Mouse (Mus musculus) C2C12 (cell line): Measurements from ENCODE around the gene Gimap5. TPM values are rescaled to one million over a fixed set of nuclear protein-coding genes. Genes with fewer than 3 reads are reported as not detected.

Experiments
- H3K27me3 ChIP-seq: one replicate; pipeline ENCODE4 v1.6.1; 2011; ENCODE audit not compliant: control insufficient read depth, insufficient read depth, insufficient read length
- H3K36me3 ChIP-seq: one replicate; pipeline ENCODE4 v1.6.1; 2011; ENCODE audit not compliant: control insufficient read depth, insufficient read depth
- H3K4me3 ChIP-seq: one replicate; pipeline ENCODE4 v1.5.1; 2011; ENCODE audit warnings: mild to moderate bottlenecking, control low read depth; ENCODE audit not compliant: poor library complexity, insufficient read depth, severe bottlenecking
- H3K79me2 ChIP-seq: one replicate; pipeline ENCODE4 v1.6.1; 2011; ENCODE audit not compliant: control insufficient read depth, insufficient read depth
- H3K79me3 ChIP-seq: one replicate; pipeline ENCODE4 v1.6.1; 2011; ENCODE audit warnings: low read depth, control low read depth
- H3ac ChIP-seq: one replicate; pipeline ENCODE3; 2011; ENCODE audit warnings: low read depth; ENCODE audit not compliant: control insufficient read depth, insufficient read length
- CEBPB ChIP-seq: IDR thresholded peaks from one replicate; pipeline ENCODE4 v1.6.1; 2011; ENCODE audit warnings: low read depth, mild to moderate bottlenecking, control low read depth, moderate library complexity
- CTCF ChIP-seq: IDR thresholded peaks from one replicate; pipeline ENCODE4 v1.5.1; 2011; ENCODE audit not compliant: control insufficient read depth, insufficient read depth, insufficient read length
- FOSL1 ChIP-seq: IDR thresholded peaks from one replicate; pipeline ENCODE4 v1.8.0; 2011; ENCODE audit warnings: mild to moderate bottlenecking, low read length; ENCODE audit not compliant: poor library complexity, insufficient read depth, severe bottlenecking
- MAX ChIP-seq: IDR thresholded peaks from one replicate; pipeline ENCODE4 v1.6.1; 2011; ENCODE audit warnings: mild to moderate bottlenecking, control low read depth
- MYOD1 ChIP-seq: IDR thresholded peaks from one replicate; pipeline ENCODE4 v1.6.1; 2011; ENCODE audit warnings: low read depth; ENCODE audit not compliant: control insufficient read depth, insufficient read length
- MYOG ChIP-seq: IDR thresholded peaks from one replicate; pipeline ENCODE4 v1.6.1; 2011; ENCODE audit not compliant: control insufficient read depth, insufficient read length; ENCODE audit errors: extremely low read depth
- USF1 ChIP-seq: IDR thresholded peaks from one replicate; pipeline ENCODE4 v1.6.1; 2011; ENCODE audit warnings: low read depth, mild to moderate bottlenecking, control low read depth, moderate library complexity
- polyA plus RNA-seq: library from polyadenylated mRNA; unstranded; fragments of >200 nt; fragmentation: generic; extraction: Trizol; gene quantifications from one replicate; pipeline ENCODE4 v1.2.1, GENCODE M21; 2012; ENCODE audit warnings: missing spikeins

Gimap5 gene
- polyA plus RNA-seq, 1 experiment = not detected

- no peak overlapping the region for H3ac ChIP-seq
- no peak overlapping the region for H3K4me3 ChIP-seq
- no peaks in the 10 kb centered on the region for H3K79me2 ChIP-seq
- no peaks in the 10 kb centered on the region for H3K79me3 ChIP-seq
- H3K36me3 ChIP-seq = no peaks in the 10 kb centered on the region
- H3K27me3 ChIP-seq = no peaks in the 10 kb centered on the region
- TF ChIP-seq MYOG (no peak), CTCF (no peak)
Measured at GRCm38 (mm10) chr6:48737053-48737452, 8.9 kb upstream of the Gimap5 start.

DNA sequence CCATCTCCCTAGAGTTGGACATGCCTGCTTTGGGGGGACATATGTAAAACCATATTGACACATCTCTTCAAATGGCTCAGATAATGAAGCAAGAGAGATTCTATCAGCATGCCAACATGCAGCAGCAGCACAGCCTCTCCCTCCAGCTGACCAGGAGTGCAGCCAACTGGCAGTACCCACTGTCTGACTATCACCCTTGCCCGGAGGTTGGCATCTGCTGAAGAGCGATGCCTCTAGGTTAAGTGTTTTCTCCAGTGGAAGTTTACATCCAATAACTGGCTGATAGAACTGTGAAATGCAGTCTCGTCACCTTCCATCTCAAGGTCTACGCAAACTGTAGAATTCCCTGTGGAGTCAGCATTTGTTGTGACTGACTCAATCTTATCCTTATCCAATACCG lies 8.3 kb upstream of the Gimap5 start:
- Histone ChIP-seq H3ac (no peak overlapping the region), H3K79me2 (no peaks in the 10 kb centered on the region), H3K36me3 (no peaks in the 10 kb centered on the region), H3K27me3 (peaks cover 2% of the 10 kb centered on the region), H3K4me3 (no peak overlapping the region), H3K79me3 (no peaks in the 10 kb centered on the region)
- TF ChIP-seq MAX (no peak), MYOD1 (no peak), CEBPB (no peak), CTCF (no peak), FOSL1 (no peak), MYOG (no peak), USF1 (no peak)

DNA sequence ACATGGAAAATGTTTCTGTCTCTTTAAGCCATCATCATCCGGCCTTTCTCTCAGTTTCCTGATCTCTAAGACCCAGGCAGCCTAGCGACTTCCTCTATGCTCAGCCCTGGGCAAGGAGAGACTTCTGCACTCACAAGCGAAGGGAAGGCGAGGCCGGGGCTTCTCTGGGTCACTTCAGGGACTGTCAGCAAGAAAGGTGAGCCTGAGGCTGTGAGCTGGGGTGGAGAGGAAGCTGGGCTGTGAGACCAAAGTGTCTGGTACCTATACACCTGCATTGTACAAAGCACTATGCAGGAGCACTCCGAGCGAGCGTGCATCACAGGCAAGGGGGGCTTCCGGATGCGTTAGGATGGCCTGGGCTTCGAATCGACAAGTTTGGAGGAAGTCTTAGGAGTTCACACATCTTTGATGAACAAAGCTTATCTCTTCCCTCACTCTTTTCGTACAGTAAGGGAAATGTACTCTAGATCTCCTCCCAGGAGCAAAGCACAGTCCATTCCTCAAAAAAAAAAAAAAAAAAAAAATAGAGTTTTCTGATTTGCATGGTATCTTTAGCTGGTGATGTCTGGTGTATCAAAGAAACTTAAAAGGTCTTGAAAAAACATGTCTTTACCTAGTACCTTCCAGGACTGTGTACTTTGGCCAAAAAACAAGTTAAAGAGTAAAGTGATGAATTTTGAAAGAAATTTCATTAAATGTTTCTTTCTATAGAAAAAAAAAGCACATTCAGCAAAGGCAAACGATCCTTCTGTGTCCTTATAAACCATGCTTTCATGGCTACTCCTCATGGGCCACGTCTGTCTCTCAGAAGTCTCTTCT lies 6.8 kb upstream of the Gimap5 start, which contains the start of gene Gimap1:
Gimap1 (plus strand) TSS at position 94 of the 819 bp plus-strand sequence.
- no peaks in the 10 kb centered on the region for H3K36me3 ChIP-seq
- H3K79me2 ChIP-seq = no peaks in the 10 kb centered on the region
- peaks cover 3% of the 10 kb centered on the region for H3K27me3 ChIP-seq
- H3K79me3 ChIP-seq = no peaks in the 10 kb centered on the region
- TF ChIP-seq CEBPB (no peak), CTCF (no peak), MYOD1 (no peak), MAX (no peak), MYOG (no peak), USF1 (no peak), FOSL1 (no peak)
- no peak within 1 kb of the TSS for H3K4me3 ChIP-seq
- no peak within 1 kb of the TSS for H3ac ChIP-seq

DNA sequence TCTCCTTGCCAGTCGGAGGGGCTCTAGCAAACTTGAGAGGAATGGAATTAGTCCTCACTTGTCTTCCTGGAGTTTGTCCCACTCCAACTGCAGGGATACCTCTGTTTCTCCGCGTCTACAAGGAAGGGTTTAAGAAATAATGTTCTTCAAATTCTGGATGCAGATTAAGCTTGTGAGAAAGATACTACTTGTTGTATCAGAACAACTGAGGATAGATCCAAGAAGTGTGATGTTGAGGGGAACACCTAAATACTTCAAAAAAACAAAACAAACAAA lies 6.3 kb upstream of the Gimap5 start:
- TF ChIP-seq USF1 (no peak), FOSL1 (no peak)
- Histone ChIP-seq H3K36me3 (no peaks in the 10 kb centered on the region), H3ac (no peak overlapping the region), H3K27me3 (peaks cover 3% of the 10 kb centered on the region), H3K79me2 (no peaks in the 10 kb centered on the region), H3K79me3 (no peaks in the 10 kb centered on the region), H3K4me3 (no peak overlapping the region)

DNA sequence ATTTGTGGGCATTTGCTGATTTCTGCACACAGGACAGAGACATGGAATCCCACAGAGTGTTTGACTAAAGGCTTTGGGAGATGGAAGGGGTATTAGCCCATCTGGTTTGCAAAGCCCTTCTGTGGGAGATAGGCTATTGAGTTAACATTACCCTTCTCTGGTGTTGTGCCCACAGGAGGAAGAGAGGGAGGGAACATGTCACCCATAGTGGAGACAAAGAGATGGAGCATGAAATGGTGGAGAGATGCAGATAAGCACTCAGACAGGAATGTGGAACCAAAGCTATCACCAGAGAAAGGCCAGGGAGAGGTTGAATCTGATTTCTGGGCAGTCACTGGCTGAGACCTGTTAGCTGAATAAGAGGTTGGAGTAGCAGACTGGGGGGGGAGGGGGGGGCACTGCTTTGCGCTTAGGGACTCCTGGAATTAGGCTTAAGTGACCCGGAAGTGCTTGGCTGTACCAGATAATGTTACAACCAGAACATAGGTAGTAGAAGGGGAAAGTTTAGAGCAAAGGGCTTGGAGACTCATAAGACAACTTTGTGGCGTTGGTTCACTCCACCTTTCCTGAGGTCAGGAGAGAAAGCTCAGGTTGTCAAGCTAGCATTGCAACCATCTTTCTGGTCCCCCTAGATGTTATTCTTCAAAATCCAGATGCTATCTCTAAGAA lies 5.4 kb upstream of the Gimap5 start:
- TF ChIP-seq FOSL1 = no peak
- TF ChIP-seq USF1 = no peak
- no peak for TF ChIP-seq MYOD1
- no peak for TF ChIP-seq CTCF
- TF ChIP-seq MAX = no peak
- TF ChIP-seq MYOG = no peak
- no peak for TF ChIP-seq CEBPB
- no peaks in the 10 kb centered on the region for H3K79me3 ChIP-seq
- H3K36me3 ChIP-seq = no peaks in the 10 kb centered on the region
- no peak overlapping the region for H3K4me3 ChIP-seq
- peaks cover 3% of the 10 kb centered on the region for H3K27me3 ChIP-seq
- no peaks in the 10 kb centered on the region for H3K79me2 ChIP-seq
- no peak overlapping the region for H3ac ChIP-seq

DNA sequence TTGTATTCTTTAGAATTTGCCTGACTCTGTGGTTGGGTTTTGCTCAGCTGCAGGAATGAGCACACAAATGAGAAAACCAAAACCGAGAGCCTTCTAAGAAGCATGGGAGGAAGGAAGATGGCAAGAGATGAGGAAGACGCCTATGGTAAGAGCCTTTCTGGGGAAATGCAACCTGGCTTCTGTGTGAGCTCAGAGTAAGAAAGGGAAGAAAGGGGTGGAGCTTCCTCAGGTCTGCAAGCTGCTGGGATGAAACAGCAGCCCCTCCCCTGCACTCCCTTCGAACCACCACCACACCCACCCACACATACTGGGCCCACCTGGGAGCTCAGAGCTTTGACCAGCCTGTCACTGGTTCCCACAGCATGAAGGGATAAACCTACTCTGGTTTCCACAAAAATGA lies 4.7 kb upstream of the Gimap5 start:
- Histone ChIP-seq H3K79me2 (no peaks in the 10 kb centered on the region), H3ac (no peak overlapping the region), H3K27me3 (peaks cover 3% of the 10 kb centered on the region), H3K4me3 (no peak overlapping the region), H3K36me3 (no peaks in the 10 kb centered on the region), H3K79me3 (no peaks in the 10 kb centered on the region)
- no peak for TF ChIP-seq CEBPB
- no peak for TF ChIP-seq USF1
- no peak for TF ChIP-seq MYOG
